Comparison of ENCODE assay signal across 7 mouse cellular contexts in genomic region chr8:116942284-116943058, GRCm38 (mm10). TPM values are rescaled to one million over a fixed set of nuclear protein-coding genes. Genes with fewer than 3 reads are reported as not detected.
DNase-seq lines count a peak whose midpoint lies in the region; ATAC-seq lines count a peak whose summit lies in the region.

No protein-coding gene starts in this region.

- peak overlapping the region; percentile 93 for H3K4me2 ChIP-seq in lung, embryonic 16.5 days (ENCODE audit: low read depth, low read length)
- H3K4me2 ChIP-seq in embryonic facial prominence, embryonic 14.5 days (ENCODE audit: low read depth, low read length): peak overlapping the region; percentile 85
- peak overlapping the region; percentile 97 for H3K4me2 ChIP-seq in limb, embryonic 13.5 days (replicated peaks)
- peak overlapping the region; percentile 80 for H3K4me2 ChIP-seq in neural tube, embryonic 15.5 days

- no peak overlapping the region for H3K9ac ChIP-seq in lung, embryonic 16.5 days (ENCODE audit: low read length)
- no peak overlapping the region for H3K9ac ChIP-seq in embryonic facial prominence, embryonic 14.5 days (ENCODE audit: low read depth, low read length)
- H3K9ac ChIP-seq in limb, embryonic 13.5 days: no peak overlapping the region
- H3K9ac ChIP-seq in neural tube, embryonic 15.5 days (replicated peaks): no peak overlapping the region

- no peak for ATAC-seq in lung, embryonic 16.5 days (ENCODE audit: low read depth)
- no peak for ATAC-seq in embryonic facial prominence, embryonic 14.5 days (ENCODE audit: low read depth)
- no peak for ATAC-seq in limb, embryonic 13.5 days (ENCODE audit: low FRiP score, low read depth)
- ATAC-seq in neural tube, embryonic 15.5 days (ENCODE audit: low FRiP score): no peak

- H3K27me3 ChIP-seq in lung, embryonic 16.5 days (ENCODE audit: control insufficient read depth, insufficient read depth, low read depth, low read length): no peaks in the 10 kb centered on the region
- H3K27me3 ChIP-seq in embryonic facial prominence, embryonic 14.5 days (replicated peaks; ENCODE audit: control insufficient read depth, insufficient read depth, low read length): no peaks in the 10 kb centered on the region
- H3K27me3 ChIP-seq in limb, embryonic 13.5 days: no peaks in the 10 kb centered on the region
- no peaks in the 10 kb centered on the region for H3K27me3 ChIP-seq in neural tube, embryonic 15.5 days (replicated peaks)

- H3K9me3 ChIP-seq in lung, embryonic 16.5 days (ENCODE audit: control insufficient read depth, low read length): no peaks in the 10 kb centered on the region
- H3K9me3 ChIP-seq in embryonic facial prominence, embryonic 14.5 days (ENCODE audit: control insufficient read depth, low read length): no peaks in the 10 kb centered on the region
- no peaks in the 10 kb centered on the region for H3K9me3 ChIP-seq in limb, embryonic 13.5 days
- no peaks in the 10 kb centered on the region for H3K9me3 ChIP-seq in neural tube, embryonic 15.5 days (replicated peaks)

- H3K4me3 ChIP-seq in lung, embryonic 16.5 days (ENCODE audit: low read length): peak overlapping the region; percentile 80; the same call in 1 of the 2 replicates
- peak overlapping the region; percentile 88 for H3K4me3 ChIP-seq in embryonic facial prominence, embryonic 14.5 days (ENCODE audit: low read depth, low read length)
- H3K4me3 ChIP-seq in limb, embryonic 13.5 days: no peak overlapping the region
- peak overlapping the region; percentile 69; the same call in 1 of the 2 replicates for H3K4me3 ChIP-seq in neural tube, embryonic 15.5 days (replicated peaks)

- H3K4me1 ChIP-seq in lung, embryonic 16.5 days (replicated peaks; ENCODE audit: control insufficient read depth, insufficient read depth, low read length): peaks cover 29% of the 10 kb centered on the region
- 0 out of 2 replicates have a peak, but pooled peaks cover 6% of the 10 kb centered on the region for H3K4me1 ChIP-seq in embryonic facial prominence, embryonic 14.5 days (ENCODE audit: control insufficient read depth, insufficient read depth, low read length)
- H3K4me1 ChIP-seq in limb, embryonic 13.5 days: peaks cover 20% of the 10 kb centered on the region
- H3K4me1 ChIP-seq in neural tube, embryonic 15.5 days: peaks cover 29% of the 10 kb centered on the region

- no peak for DNase-seq in lung, postnatal 4 days
- DNase-seq in embryonic facial prominence, embryonic 14.5 days (ENCODE audit: low spot score): no peak
- DNase-seq in cerebellum, adult 18-20 months: no peak
- DNase-seq in spleen, postnatal 14 days (ENCODE audit: low spot score in 2 of 2): no peak

- peak overlapping the region; percentile 44 for H3K27ac ChIP-seq in lung, embryonic 16.5 days (ENCODE audit: low read length)
- H3K27ac ChIP-seq in embryonic facial prominence, embryonic 14.5 days (replicated peaks; ENCODE audit: low read depth, low read length): no peak overlapping the region
- H3K27ac ChIP-seq in limb, embryonic 13.5 days: no peak overlapping the region
- no peak overlapping the region for H3K27ac ChIP-seq in neural tube, embryonic 15.5 days (replicated peaks)

- WGBS in lung, embryonic 16.5 days: 58% methylated on average over 12 of the region's 12 CpGs
- WGBS in embryonic facial prominence, embryonic 14.5 days: 80% methylated on average over 12 of the region's 12 CpGs
- 78% methylated on average over 12 of the region's 12 CpGs for WGBS in limb, embryonic 13.5 days
- 79% methylated on average over 12 of the region's 12 CpGs for WGBS in neural tube, embryonic 15.5 days

- H3K36me3 ChIP-seq in lung, embryonic 16.5 days (ENCODE audit: control insufficient read depth, insufficient read depth, low read length): peaks cover 7% of the 10 kb centered on the region; the same call in 1 of the 2 replicates
- H3K36me3 ChIP-seq in embryonic facial prominence, embryonic 14.5 days (ENCODE audit: control insufficient read depth, insufficient read depth, low read length): peaks cover 20% of the 10 kb centered on the region; the same call in 1 of the 2 replicates
- H3K36me3 ChIP-seq in limb, embryonic 13.5 days: peaks cover 23% of the 10 kb centered on the region
- H3K36me3 ChIP-seq in neural tube, embryonic 15.5 days: no peaks in the 10 kb centered on the region

RNA-seq across cellular contexts. Expression of gene Atmin, which starts 0.7 kb away (rescaled TPM):
- 13.4 and 14.4 TPM in 2 replicates for polyA plus RNA-seq in lung, embryonic 16.5 days (2015; fragmentation: Nextera tagmentation; extraction: Ambion mirVana)
- polyA plus RNA-seq in embryonic facial prominence, embryonic 14.5 days (2014; fragmentation: Nextera tagmentation; extraction: Ambion mirVana): 11.1 and 12.7 TPM in 2 replicates
- polyA plus RNA-seq in limb, embryonic 13.5 days (2015; fragmentation: Nextera tagmentation; extraction: Ambion mirVana): 9.4 and 9.5 TPM in 2 replicates
- polyA plus RNA-seq in neural tube, embryonic 15.5 days (2015; fragmentation: Nextera tagmentation; extraction: Ambion mirVana): 19.4 and 19.6 TPM in 2 replicates

RNA-seq across cellular contexts. Expression of gene Cenpn, which starts 20.9 kb away (rescaled TPM):
- polyA plus RNA-seq in lung, embryonic 16.5 days (2015; fragmentation: Nextera tagmentation; extraction: Ambion mirVana): 44.7 and 44.8 TPM in 2 replicates
- 27.9 and 31.7 TPM in 2 replicates for polyA plus RNA-seq in embryonic facial prominence, embryonic 14.5 days (2014; fragmentation: Nextera tagmentation; extraction: Ambion mirVana)
- 40.2 and 41.5 TPM in 2 replicates for polyA plus RNA-seq in limb, embryonic 13.5 days (2015; fragmentation: Nextera tagmentation; extraction: Ambion mirVana)
- polyA plus RNA-seq in neural tube, embryonic 15.5 days (2015; fragmentation: Nextera tagmentation; extraction: Ambion mirVana): 7.4 and 13.7 TPM in 2 replicates

RNA-seq across cellular contexts. Expression of gene Cmc2, which starts 21.2 kb away (rescaled TPM):
- 92.3 and 92.9 TPM in 2 replicates for polyA plus RNA-seq in lung, embryonic 16.5 days (2015; fragmentation: Nextera tagmentation; extraction: Ambion mirVana)
- 74.4 and 77.7 TPM in 2 replicates for polyA plus RNA-seq in embryonic facial prominence, embryonic 14.5 days (2014; fragmentation: Nextera tagmentation; extraction: Ambion mirVana)
- 74.5 and 75.4 TPM in 2 replicates for polyA plus RNA-seq in limb, embryonic 13.5 days (2015; fragmentation: Nextera tagmentation; extraction: Ambion mirVana)
- 39.4 and 40.1 TPM in 2 replicates for polyA plus RNA-seq in neural tube, embryonic 15.5 days (2015; fragmentation: Nextera tagmentation; extraction: Ambion mirVana)

RNA-seq across cellular contexts. Expression of gene 1700030J22Rik, which starts 36.3 kb away (rescaled TPM):
- polyA plus RNA-seq in lung, embryonic 16.5 days (2015; fragmentation: Nextera tagmentation; extraction: Ambion mirVana): 3.4 TPM in 2 replicates
- 1.2 and 2.4 TPM in 2 replicates for polyA plus RNA-seq in embryonic facial prominence, embryonic 14.5 days (2014; fragmentation: Nextera tagmentation; extraction: Ambion mirVana)
- polyA plus RNA-seq in limb, embryonic 13.5 days (2015; fragmentation: Nextera tagmentation; extraction: Ambion mirVana): 2.0 and 2.6 TPM in 2 replicates
- 5.9 and 7.0 TPM in 2 replicates for polyA plus RNA-seq in neural tube, embryonic 15.5 days (2015; fragmentation: Nextera tagmentation; extraction: Ambion mirVana)

RNA-seq across cellular contexts. Expression of gene Gcsh, which starts 50.9 kb away (rescaled TPM):
- polyA plus RNA-seq in lung, embryonic 16.5 days (2015; fragmentation: Nextera tagmentation; extraction: Ambion mirVana): 92.2 and 95.9 TPM in 2 replicates
- polyA plus RNA-seq in embryonic facial prominence, embryonic 14.5 days (2014; fragmentation: Nextera tagmentation; extraction: Ambion mirVana): 105 and 116 TPM in 2 replicates
- polyA plus RNA-seq in limb, embryonic 13.5 days (2015; fragmentation: Nextera tagmentation; extraction: Ambion mirVana): 124 and 130 TPM in 2 replicates
- 108 and 116 TPM in 2 replicates for polyA plus RNA-seq in neural tube, embryonic 15.5 days (2015; fragmentation: Nextera tagmentation; extraction: Ambion mirVana)
